Mouse (Mus musculus) right cerebral cortex, postnatal 36 days (tissue): ENCODE results near the gene C1qtnf5.
A peak's percentile ranks its signal among the peaks of the same experiment; 100 is the strongest.

ENCODE experiments used
- DNase-seq, 2 experiments: peaks; one replicate each; pipeline ENCODE4 v3.0.0; 2022; ENCODE audit warnings: low spot score in 2 of 2, mixed read lengths in 1 of 2

C1qtnf5 gene

DNA sequence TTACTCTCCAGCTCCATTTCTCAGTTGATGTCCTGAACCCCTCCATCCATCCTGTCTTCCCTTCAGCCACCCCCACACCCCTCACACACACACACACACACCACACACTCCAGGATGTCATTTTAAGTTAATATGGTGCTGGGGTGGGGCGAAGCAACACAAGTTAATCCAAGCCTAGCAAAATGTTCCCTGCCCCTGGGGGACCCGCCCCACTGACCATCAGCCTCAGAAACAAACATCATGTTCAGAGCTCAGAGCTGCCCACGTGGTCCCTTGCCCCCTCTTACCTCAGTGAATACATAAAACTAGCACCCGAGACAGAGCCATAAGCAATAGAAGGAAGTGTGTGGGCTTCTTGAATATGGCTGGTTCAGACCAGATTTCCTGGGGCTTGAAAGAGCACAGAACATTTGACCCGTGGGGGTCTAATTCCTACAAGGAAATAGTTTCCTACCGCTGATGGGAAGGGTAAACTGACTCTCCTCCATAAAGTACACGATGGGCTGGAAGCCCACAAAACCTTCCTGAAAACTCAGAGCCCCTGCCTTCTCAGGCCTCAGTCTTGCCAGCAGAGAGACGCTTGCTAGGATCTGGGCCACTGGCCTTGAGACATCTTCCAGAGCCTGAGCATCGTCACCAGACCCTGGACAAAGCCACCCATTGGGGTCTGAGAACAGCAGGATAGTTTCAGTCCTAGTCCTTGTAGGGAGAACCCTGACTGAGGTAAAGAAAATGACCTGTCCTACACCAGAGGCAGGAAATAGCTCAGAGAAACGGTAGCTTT lies 26.9 kb upstream of the C1qtnf5 start:
- DNase-seq, result no peak

DNA sequence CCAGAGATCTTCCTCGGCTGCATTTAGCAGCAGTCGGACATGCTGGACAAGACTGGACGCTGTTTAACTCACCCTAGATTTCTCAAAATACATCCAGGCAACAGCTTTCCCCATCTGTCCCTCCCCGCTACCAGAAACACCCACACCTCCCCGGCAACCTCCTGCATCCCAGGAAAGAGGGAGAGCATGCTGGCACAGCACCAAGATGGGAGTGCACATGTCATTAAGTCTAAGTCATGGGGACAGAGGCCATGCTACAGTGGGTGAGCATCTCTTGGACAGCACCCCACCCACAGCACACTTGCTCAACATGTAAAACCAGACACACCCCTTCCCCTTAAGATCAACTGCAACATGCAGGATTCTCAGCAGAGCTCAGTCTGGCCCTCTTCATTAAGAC lies 26.1 kb upstream of the C1qtnf5 start:
- DNase-seq, result no peak

DNA sequence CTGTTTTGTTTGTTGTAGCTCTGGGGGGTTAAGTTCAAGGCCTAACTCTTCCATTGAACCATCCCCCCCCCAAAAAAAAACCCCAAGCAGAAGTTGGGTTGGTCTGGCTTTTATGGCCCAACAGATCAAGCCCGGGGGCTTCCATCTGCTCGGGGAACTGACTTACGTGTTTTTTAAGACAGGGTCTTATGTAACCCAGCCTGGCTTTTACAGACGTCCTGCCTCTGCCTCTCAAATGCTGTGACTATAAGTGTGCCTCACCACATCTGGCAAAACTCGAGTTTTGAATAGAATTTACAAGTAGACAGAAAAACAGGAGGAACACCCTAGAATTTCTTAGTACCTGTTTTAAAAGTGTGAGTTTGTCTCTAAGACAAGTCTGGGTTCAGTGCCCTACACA lies 25.5 kb upstream of the C1qtnf5 start:
- DNase-seq, result no peak

DNA sequence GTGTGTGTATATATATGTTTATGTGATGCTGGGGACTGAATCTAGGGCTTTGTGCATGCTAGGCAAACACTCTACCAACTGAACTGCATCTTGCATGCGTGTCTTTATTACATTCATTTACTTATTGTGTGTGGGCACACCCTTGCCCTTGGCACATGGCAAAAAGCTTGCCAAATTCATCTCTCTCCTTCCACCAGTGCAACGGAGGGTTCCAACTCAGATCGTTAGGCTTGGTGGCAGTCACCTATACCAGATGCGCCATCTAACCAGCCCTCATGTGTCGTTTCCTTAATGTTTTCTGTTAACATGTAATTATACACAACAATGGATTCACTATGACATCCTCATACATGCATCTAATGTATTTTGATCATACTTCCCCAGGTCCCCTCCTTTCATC lies 24.8 kb upstream of the C1qtnf5 start:
- DNase-seq, result no peak

DNA sequence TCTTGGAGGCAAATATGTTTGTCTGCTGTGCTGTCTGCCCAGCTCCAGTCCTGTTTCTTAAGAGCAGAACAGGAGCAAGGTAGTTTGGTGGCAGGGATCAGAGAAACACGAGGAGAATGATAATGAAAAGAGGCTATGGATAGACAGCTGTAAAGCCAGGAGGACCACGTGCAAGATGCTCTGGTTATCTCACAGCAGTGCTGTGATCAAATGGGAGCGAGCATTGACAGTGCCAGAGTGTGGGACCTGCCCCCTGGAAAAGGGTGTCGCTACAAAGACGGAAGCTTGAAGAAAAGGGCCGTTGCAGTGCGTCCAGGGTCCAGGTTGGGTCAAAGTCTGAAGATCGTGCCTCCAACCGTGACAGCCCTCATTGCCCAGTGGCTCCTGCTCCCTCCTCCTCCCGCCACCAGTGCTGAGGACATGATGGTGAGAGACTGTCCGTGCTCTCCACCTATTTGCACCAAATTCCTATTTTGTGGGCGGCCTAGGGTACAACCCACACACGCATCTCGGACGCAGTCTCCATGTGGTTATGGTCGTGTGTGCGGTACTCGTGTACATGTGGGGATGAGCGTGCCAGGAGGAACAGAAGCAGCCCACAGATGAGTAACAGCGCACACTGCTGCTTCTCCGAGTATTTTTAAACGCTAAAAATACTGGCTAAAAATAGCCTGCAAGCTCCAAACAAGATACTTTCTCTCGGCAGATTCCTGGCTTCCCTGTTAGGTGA lies 23.5 kb upstream of the C1qtnf5 start:
- peak; percentile 77 to 88 for DNase-seq

DNA sequence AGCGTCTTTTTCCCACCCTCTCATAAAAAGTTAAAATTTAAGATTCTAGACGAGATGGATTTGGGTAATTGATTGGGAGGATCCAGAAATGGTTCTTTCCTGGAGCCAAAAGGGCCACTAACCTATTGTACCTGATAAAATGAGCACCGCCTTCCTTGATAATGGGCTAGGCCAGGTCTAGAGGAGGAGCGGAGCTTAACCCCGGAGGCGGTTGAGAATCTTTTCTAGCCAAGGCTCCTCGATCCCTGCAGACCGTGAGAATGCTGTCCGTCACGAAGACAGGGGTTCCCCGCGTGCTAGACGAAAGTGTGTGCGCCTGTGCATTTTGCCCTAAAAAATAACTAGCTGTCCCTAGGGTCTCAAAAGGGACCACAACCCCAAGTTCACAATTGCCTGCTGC lies 22.8 kb upstream of the C1qtnf5 start:
- DNase-seq, result no peak

DNA sequence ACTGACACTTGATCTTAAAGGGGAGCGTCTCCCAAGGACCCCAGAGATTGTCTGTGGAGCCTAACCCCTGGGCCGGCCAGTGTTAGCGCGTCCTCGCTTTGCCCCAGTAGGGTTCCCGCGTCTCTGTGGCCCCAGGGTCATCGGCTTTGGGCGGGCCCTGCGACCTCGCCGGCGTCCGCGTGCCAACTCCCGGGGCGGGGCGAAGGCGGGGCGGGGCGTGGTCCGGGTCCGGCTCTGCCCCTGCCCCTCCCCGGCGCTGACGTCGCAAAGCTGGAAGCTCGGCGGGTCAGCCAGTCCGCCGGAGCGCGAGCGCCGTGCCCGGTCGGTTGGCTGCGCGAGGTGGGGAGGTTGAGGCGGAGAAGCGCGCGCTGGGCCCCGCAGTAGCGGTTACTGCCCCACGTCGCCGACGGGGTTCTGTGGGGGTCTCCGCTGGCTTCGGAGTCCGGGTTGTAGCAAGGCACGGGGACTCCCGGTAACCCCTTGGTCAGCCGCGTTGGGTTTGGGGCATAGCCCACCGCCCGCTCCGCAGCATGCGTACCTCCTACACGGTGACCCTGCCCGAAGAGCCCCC lies 22.3 kb upstream of the C1qtnf5 start:
- peak; percentile 87 to 88 for DNase-seq

DNA sequence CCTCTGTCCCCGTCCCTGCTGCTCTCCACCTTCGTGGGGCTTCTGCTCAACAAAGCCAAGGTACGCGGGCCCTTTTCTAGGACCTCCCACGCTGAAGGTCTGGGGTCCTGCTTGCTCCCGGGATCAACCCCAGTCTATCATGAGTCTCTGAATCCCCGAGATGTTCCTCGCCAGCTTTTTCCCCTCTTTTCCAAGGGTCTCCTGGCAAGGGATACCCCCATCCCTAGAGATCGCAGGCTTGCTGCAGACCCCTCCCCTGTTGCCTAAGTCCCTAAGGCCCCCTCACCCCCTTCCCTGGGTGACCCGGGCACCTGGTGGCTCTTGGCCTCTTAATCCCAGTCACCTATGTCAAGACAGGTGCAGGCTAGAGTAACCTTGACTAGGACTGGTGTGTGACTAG lies 21.8 kb upstream of the C1qtnf5 start:
- DNase-seq, result no peak

DNA sequence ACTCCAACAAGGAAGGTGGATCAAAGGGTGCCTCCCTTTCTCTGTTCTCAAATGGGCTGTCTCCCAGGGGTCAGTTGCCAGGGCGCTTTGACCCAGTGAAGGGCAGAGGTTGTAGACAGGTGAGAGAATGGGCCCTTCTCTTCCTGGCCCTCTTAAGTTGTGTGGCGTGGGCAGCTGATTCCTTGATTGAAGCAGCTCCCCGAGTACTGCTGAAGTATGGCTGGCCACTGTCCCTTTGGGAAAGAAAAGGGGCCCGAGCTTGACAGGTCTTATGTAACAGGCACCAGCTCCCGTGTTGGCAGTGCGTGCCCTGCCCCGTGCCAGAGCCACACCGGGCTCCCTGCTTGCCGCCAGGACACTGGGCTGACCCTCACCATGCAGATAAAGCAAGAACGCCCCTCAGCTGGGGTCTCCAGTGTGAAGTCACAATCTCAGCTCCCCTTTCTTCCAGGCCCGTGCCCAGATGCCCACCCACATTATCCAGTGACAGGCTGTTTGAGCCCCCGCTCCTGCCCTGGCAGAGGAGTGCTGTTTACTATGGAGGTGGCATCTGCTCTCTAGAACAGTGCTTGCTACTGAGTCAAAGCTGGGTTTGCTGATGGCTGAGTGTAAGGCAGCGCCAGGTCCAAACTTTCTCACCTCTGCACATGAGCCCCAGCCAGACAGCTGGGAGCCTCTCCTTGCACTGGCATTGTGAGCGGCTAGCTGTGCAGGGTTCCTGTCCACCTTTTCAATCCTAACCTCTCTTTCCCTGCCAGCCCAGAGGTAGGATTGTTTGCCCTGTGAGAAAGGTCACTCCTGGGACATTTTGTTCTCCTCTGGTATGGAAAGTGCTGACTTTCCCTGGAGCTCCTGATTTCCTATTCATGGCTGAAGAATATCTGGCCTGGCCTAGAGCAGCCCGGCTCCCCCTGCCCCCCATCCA lies 21.0 kb upstream of the C1qtnf5 start:
- peak; percentile 64 to 76 for DNase-seq

DNA sequence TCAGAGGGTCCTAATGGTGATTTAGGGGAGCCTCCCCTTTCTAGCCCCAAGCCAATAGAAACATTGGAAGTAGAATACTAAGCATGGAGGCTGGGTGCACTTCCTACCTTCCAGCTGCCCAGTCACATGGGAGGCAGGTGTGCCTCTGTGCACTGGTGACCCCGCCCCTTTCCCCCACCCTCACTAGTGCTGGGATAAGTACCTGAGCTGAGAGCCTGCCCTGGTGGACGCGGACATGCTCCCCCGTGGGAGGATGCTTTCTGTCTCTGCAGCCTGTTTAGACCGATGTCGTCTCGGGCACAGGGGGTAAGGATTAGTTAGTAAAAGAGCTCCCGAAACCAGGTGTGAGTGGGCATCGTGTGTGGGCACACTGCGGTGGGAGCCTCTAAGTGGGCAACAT lies 20.1 kb upstream of the C1qtnf5 start:
- DNase-seq, result no peak

DNA sequence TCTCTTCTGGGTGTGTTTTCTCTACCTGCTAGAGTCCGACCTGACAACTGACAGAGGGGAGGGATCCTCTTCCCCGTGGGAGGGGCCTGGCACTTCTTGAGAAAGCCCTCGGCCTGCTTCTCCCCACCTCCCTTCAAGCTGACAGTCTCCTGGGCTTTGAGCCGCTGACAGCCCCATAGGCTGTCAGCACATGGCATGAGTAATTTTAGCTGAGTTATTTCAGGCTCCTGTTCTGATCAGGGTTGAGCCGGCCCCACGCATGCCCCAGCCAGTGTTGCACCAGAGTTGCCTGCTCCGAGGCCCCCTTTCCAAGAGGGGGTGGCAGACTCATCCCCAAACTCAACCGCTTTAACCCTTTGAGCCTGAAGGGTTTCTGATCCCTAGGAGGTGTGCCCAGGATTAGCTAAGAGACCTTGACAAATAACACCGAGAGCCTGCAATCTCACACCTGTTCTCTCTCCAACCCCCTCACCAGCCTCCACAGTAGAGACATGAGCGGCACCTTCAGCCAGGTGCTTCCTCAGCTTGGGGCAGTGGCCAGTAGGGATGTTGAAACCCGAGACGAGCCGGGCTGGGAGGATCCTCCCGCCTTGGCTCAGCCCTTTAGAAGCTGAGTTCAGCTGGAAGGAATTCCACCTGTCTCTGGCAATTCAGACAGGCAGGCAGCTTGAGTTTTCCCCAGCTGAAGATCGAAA lies 19.1 kb upstream of the C1qtnf5 start:
- peak; percentile 73 to 77 for DNase-seq

DNA sequence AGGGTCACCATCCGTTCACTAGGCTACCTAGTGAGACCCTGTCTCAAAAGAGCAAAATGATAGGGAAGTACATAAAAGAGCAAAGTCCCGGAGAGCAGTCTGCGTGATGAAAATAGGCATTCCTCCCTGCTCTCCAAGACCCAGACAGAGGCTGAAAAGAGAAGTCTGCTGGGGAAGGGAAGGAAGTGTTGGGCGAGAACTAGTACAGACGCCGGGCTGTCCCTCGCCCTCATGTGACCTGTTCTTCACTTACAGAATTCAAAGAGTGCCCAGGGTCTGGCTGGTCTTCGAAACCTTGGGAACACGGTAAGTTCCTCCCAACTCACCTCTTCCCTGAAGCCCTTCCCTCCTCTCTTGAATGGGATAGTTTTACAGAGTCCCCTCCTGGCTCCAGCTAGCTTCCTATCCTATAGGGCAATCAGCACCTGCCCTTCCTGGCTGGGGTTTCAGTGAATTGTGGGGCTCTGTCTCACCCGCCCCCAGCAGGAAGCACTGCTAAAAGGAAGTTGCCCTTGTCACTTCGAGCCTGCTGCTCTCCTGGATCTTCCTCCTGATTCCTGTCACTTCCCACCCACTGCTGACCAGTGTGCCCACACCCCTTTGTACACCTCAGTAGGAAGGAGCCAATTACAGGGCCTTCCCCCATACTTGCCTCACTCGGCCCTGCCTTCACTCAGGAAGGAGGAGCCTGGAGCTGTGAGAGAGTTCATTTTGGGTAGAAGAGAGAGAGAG lies 18.0 kb upstream of the C1qtnf5 start:
- DNase-seq, result no peak

DNA sequence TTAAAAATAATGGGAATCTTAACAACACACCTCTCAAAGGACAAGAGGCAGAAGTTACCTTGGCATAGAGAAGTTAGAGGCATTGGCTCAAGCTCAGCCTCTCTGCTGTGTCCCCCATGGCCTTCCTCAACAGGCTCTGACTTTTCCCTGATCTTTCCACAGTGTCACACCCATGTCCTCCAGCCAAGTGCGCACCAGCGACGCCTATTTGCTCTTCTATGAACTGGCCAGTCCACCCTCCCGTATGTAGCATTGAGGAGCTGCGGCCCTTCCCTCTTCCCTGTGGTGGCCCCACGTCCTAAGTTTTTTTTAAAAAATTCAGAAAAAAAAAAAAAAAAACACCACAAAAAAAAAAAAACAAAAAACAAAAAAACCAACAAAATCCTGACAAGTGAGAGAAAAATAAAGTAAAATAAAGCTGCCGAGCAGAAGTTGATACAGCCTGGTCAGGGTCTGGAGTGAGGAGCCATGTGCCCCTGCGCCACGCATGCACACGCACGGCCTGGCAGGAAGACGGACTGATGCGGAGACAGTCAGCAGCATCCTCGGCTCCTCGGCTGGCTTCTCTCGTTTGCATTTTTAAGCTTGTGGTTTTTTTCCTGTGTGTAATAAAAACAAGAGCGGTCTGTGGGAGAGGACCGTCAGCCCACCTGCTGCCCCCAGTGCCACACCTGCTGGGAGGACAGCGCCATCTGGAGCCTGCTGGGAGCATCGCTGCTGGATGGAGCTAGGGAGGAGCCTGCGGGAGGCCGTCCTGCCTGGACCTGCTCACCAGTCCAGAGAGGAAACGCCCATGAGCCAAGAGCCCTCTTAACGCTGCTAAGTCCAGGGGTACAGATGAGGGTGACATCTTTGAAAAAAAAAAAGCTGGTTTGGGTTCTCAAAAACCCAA lies 13.2 kb upstream of the C1qtnf5 start:
- peak; percentile 75 to 80 for DNase-seq

DNA sequence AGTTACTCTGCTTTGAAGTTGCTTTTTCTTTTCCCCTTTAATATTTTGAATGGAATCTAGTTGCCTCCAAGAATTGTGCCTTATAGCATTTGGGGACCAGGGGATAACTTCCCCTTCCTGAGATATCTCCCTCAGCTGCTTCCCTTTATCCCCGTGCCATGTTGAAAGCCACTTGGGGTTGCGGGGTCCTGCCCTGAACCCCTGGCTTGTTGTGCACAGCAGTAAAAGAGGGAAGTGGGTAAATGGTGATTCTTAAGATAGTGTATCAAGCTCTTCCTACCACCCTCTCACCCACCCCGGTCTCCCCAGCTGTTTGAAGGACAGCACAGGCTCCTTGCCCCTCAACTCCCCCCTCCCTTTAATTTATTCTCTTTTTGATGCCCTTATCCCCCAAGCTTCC lies 12.3 kb upstream of the C1qtnf5 start:
- DNase-seq, result no peak

DNA sequence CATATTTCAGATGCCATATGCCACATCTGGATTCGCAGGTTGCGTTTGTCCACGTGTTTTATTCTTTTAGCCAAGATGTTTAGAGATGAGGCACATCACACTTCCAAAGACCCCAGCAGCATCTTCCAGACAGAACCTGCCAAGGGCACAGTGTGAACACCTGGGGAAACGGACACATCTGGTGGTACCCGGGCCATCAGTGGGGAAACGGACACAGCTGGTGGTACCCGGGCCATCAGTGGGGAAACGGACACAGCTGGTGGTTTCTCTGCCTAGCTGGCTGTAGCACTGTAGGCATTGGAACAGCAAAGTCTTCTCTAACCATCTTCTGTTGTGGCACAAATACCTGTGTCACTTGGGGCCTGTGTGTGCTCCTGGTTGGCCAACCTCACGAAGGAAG lies 11.3 kb upstream of the C1qtnf5 start:
- DNase-seq, result no peak

DNA sequence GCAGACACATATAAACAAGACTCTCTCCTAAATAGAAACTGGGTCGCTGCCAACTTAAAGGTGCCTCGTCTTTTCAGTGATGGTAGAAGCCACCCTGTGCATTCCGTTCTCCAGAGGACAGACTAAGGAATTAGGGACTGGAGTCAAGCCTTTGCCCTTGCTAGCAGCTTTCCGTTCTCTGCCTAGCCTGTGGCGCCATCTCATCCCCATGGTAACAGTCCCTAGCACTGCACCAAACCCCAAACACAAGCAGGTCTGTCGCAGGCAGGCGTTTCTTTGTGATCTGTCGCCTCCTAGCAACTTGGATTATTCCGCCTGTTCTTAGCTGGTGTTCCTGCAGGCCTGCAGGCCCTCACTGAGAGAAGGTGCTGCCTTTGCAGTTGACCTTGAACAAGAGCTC lies 10.5 kb upstream of the C1qtnf5 start:
- DNase-seq, result no peak

DNA sequence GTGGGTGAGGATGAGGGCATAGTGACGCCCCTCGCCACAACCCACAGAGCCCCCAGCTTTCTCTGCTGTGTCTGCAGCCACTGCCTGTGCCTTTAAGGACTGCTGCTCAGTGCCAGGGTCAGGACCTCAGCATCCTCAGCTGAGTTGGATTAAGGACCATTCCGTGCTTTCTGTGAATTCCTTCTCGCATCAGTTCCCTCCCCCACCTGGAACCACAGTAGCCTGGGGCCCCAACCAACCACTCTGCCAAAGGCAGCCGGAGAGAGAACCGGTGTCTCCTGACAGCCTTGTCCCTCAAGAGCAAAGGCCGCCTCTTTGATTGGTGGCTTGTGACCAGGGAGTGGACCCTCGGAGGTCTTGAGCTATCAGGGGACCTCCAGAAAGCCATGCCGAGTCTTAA lies 5.6 kb upstream of the C1qtnf5 start, which contains the start of gene Mfrp:
Mfrp (plus strand) TSS at position 240 of the 400 bp plus-strand sequence.
- DNase-seq, result no peak

DNA sequence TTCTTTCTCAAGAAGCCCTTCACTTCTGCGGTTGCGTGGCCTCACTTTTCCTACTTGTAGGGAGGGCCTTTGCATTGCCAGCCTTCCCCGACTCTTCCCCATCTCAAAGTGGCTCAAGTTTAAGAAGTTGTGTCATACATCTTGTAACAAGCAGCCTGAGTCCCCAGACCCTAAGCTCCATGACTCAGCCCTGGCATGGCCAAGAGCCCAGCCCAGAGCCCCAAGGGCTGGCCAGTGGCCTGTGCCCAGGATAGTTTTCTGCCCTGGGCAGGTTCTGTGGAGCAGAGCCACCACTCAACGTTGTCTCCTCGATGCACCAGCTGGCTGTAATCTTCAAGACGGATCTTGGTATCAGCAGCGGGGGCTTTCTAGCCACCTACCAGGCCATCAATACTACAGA lies 2.2 kb upstream of the C1qtnf5 start:
- no peak for DNase-seq

DNA sequence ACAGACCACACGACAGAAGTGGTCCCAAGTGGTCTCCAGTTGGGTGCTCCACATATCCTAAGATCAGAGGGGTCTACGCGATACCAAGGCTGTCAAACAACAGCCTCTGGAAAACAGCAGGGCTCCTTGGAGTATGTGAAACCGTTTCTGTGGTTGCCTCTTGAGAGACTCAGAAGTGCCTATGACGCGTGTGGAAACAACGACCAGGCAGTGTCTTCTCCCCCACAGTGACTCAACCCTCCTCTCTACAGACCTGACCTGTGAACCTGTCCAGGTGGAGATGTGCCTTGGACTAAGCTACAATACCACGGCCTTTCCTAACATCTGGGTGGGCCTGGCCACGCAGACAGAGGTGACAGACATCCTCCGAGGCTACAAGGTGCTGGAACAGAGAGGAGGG lies 1.3 kb upstream of the C1qtnf5 start:
- no peak for DNase-seq

DNA sequence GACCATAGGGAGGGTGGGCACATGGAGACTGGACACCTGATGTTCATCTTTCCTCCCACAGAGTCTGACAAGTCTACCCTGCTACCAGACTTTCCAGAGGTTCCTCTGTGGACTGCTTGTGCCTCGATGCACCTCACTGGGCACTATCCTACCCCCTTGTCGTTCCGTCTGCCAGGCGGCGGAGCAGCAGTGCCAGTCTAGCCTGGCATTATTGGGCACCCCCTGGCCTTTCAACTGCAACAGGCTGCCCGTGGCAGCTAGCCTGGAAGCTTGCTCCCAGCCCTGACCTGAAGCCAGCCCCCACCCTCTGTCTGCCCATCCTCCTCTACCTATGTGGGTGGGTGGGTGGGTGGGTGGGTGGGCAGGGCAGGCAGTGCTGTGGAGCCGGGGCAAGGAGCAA lies 863 bp upstream of the C1qtnf5 start:
- no peak for DNase-seq
